Mouse (Mus musculus) MEL (cell line): ENCODE measurements around the gene Usp22.
"Not testable (repeated sequence)": the region's sequence is repeated elsewhere in the genome, so short reads cannot be mapped to it uniquely, and the experiment has no call there.

Experiments
- CTCF ChIP-seq, 3 experiments: IDR thresholded peaks in 2 of 3; conservative IDR thresholded peaks in 1 of 3; 2 replicates each; pipeline ENCODE4 v1.5.1; 2011 to 2012; ENCODE audit warnings: low read length in 3 of 3, low read depth in 2 of 3, mild to moderate bottlenecking in 2 of 3, improper control_type of control experiment in 1 of 3, inconsistent platforms in 1 of 3, mixed read lengths in 1 of 3, moderate library complexity in 1 of 3; ENCODE audit not compliant: control insufficient read depth in 1 of 3, insufficient read depth in 1 of 3, poor library complexity in 1 of 3, severe bottlenecking in 1 of 3
- ELF1 ChIP-seq: IDR thresholded peaks from 2 replicates; pipeline ENCODE4 v1.6.1; 2014; ENCODE audit warnings: low read depth, mild to moderate bottlenecking, inconsistent platforms, low read length, improper control_type of control experiment, moderate library complexity
- GABPA ChIP-seq: IDR thresholded peaks from 2 replicates; pipeline ENCODE4 v1.6.1; 2012; ENCODE audit warnings: low read depth, mild to moderate bottlenecking, inconsistent platforms, low read length, improper control_type of control experiment, moderate library complexity
- KAT2A ChIP-seq: conservative IDR thresholded peaks from 2 replicates; pipeline ENCODE4 v1.6.1; 2012; ENCODE audit warnings: low read depth, low read length, improper control_type of control experiment, inconsistent platforms
- MAZ ChIP-seq: IDR thresholded peaks from 2 replicates; pipeline ENCODE4 v1.6.1; 2012; ENCODE audit warnings: low read depth, mild to moderate bottlenecking, inconsistent platforms, low read length, improper control_type of control experiment
- MXI1 ChIP-seq: IDR thresholded peaks from 2 replicates; pipeline ENCODE4 v1.6.1; 2011; ENCODE audit warnings: mild to moderate bottlenecking, low read depth, low read length, improper control_type of control experiment
- MYC ChIP-seq: IDR thresholded peaks from 2 replicates; pipeline ENCODE4 v1.6.1; 2011; ENCODE audit warnings: low read depth, mild to moderate bottlenecking, low read length, improper control_type of control experiment, moderate library complexity
- POLR2A ChIP-seq, 2 experiments: IDR thresholded peaks; 2 replicates each; pipeline ENCODE4 v1.6.1; 2011 to 2012; ENCODE audit warnings: low read length in 2 of 2, mild to moderate bottlenecking in 2 of 2, control low read depth in 1 of 2, improper control_type of control experiment in 1 of 2, low read depth in 1 of 2, moderate library complexity in 1 of 2; ENCODE audit not compliant: control insufficient read depth in 1 of 2, insufficient read depth in 1 of 2, poor library complexity in 1 of 2
- SMC3 ChIP-seq: IDR thresholded peaks from 2 replicates; pipeline ENCODE4 v1.6.1; 2011; ENCODE audit warnings: low read depth, low read length, improper control_type of control experiment

DNA sequence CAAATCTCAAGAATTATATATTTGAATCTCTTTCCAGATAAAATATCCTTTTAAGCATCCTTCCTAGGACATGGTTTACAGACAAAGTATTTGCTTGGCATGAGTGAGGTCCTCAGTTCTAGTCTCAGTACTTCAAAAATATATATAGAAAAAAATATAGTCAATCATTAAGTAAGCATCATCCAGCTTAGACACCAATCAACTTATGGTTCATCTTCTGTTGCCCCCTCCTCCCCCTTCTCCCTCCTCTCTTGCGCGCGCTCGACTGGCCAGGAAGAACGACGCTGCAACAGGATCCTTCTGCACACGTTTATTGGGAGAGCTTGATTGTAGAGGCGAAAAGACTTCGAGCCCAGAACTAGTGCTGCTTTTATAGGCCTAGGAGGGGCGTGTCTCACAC lies 17.3 kb upstream of the Usp22 start:
- TF ChIP-seq SMC3; ELF1; GABPA; CTCF (IDR thresholded peaks at IDR 0.05 in 2 of 3, conservative IDR thresholded peaks at IDR 0.05 in 1 of 3; ENCODE audit: control insufficient read depth in 1 of 3, insufficient read depth in 1 of 3, low read depth in 2 of 3, low read length in 3 of 3, poor library complexity in 1 of 3, severe bottlenecking in 1 of 3); MYC; POLR2A (IDR thresholded peaks at IDR 0.05; ENCODE audit: control insufficient read depth in 1 of 2, insufficient read depth in 1 of 2, low read depth in 1 of 2, low read length in 2 of 2, poor library complexity in 1 of 2); MXI1; KAT2A; MAZ: not testable (repeated sequence)
